Mouse (Mus musculus) E14TG2a.4 (cell line): ENCODE data around the gene Rcan3.

Experiments used
- H3K27me3 ChIP-seq: 2 replicates; pipeline ENCODE4 v1.6.1; 2014; ENCODE audit warnings: low read length, control low read depth; ENCODE audit not compliant: insufficient read depth
- H3K36me3 ChIP-seq: 2 replicates; pipeline ENCODE4 v1.6.1; 2014; ENCODE audit warnings: low read length, control low read depth; ENCODE audit not compliant: insufficient read depth
- H3K4me1 ChIP-seq: replicated peaks from 2 replicates; pipeline ENCODE4 v1.6.1; 2014; ENCODE audit warnings: low read depth, low read length, control low read depth
- H3K4me3 ChIP-seq: replicated peaks from 2 replicates; pipeline ENCODE4 v1.5.1; 2014; ENCODE audit warnings: mild to moderate bottlenecking, low read length
- H3K9me3 ChIP-seq: 2 replicates; pipeline ENCODE4 v1.6.1; 2014; ENCODE audit warnings: low read length, control low read depth
- CTCF ChIP-seq: conservative IDR thresholded peaks from 2 replicates; pipeline ENCODE4 v1.5.1; 2014; ENCODE audit warnings: low read length
- NANOG ChIP-seq: IDR thresholded peaks from 2 replicates; pipeline ENCODE4 v1.6.1; 2014; ENCODE audit warnings: borderline replicate concordance, low read length, mixed read lengths
- POU5F1 ChIP-seq: IDR thresholded peaks from 2 replicates; pipeline ENCODE4 v1.6.1; 2014; ENCODE audit warnings: low read length, borderline replicate concordance

Gene Rcan3

GRCm38 (mm10) chr4:135404048-135404447 lies 29.6 kb downstream of the Rcan3 start:
- Histone ChIP-seq H3K27me3 (peaks cover 4% of the 10 kb centered on the region; the same call in 1 of the 2 replicates), H3K36me3 (no peaks in the 10 kb centered on the region), H3K4me3 (no peak overlapping the region), H3K9me3 (no peaks in the 10 kb centered on the region), H3K4me1 (peaks cover 18% of the 10 kb centered on the region)
- TF ChIP-seq POU5F1, result no peak
- TF ChIP-seq CTCF, result no peak
- TF ChIP-seq NANOG, result no peak

GRCm38 (mm10) chr4:135401881-135402280 lies 31.8 kb downstream of the Rcan3 start:
- TF ChIP-seq CTCF, result no peak
- TF ChIP-seq NANOG, result no peak
- TF ChIP-seq POU5F1, result no peak

GRCm38 (mm10) chr4:135397991-135398390 lies 35.7 kb downstream of the Rcan3 start, which contains the start of gene Ncmap:
Gene Ncmap (minus strand): TSS chr4:135398227.
- Histone ChIP-seq H3K36me3 (no peaks in the 10 kb centered on the region), H3K9me3 (peaks cover under 1% of the 10 kb centered on the region), H3K27me3 (peaks cover 27% of the 10 kb centered on the region), H3K4me1 (peaks cover 40% of the 10 kb centered on the region), H3K4me3 (peak within 1 kb of the TSS; percentile 75)
- TF ChIP-seq NANOG, result no peak
- no peak for TF ChIP-seq CTCF
- TF ChIP-seq POU5F1, result no peak

More at GRCm38 (mm10) chr4:135401881-135402280, 31.8 kb downstream of the Rcan3 start:
- H3K4me1 ChIP-seq, result peaks cover 34% of the 10 kb centered on the region
- no peaks in the 10 kb centered on the region for H3K9me3 ChIP-seq
- H3K27me3 ChIP-seq, result peaks cover 23% of the 10 kb centered on the region
- no peaks in the 10 kb centered on the region for H3K36me3 ChIP-seq
- H3K4me3 ChIP-seq, result no peak overlapping the region

GRCm38 (mm10) chr4:135397551-135397950 lies 36.1 kb downstream of the Rcan3 start:
- Histone ChIP-seq H3K27me3 (peaks cover 27% of the 10 kb centered on the region), H3K36me3 (no peaks in the 10 kb centered on the region), H3K4me3 (peak overlapping the region; percentile 75), H3K4me1 (peaks cover 40% of the 10 kb centered on the region), H3K9me3 (peaks cover 5% of the 10 kb centered on the region)
- TF ChIP-seq CTCF (no peak), POU5F1 (no peak), NANOG (no peak)

- H3K27me3 ChIP-seq, result peaks cover 27% of the 10 kb centered on the region
- H3K36me3 ChIP-seq, result no peaks in the 10 kb centered on the region
- H3K4me1 ChIP-seq, result peaks cover 41% of the 10 kb centered on the region
- TF ChIP-seq CTCF (peak; percentile 23), POU5F1 (no peak), NANOG (no peak)
- peaks cover 7% of the 10 kb centered on the region for H3K9me3 ChIP-seq
- no peak overlapping the region for H3K4me3 ChIP-seq
Observed at GRCm38 (mm10) chr4:135396303-135396702, 37.4 kb downstream of the Rcan3 start.

- H3K9me3 ChIP-seq, result peaks cover 7% of the 10 kb centered on the region
- no peaks in the 10 kb centered on the region for H3K36me3 ChIP-seq
- peaks cover 27% of the 10 kb centered on the region for H3K27me3 ChIP-seq
- peaks cover 49% of the 10 kb centered on the region for H3K4me1 ChIP-seq
- H3K4me3 ChIP-seq, result no peak overlapping the region
- TF ChIP-seq POU5F1 (no peak), NANOG (no peak), CTCF (no peak)
Observed at GRCm38 (mm10) chr4:135395375-135395774, 38.3 kb downstream of the Rcan3 start.

- Histone ChIP-seq H3K9me3 (peaks cover 7% of the 10 kb centered on the region), H3K4me1 (peaks cover 56% of the 10 kb centered on the region), H3K4me3 (no peak overlapping the region), H3K27me3 (peaks cover 27% of the 10 kb centered on the region), H3K36me3 (no peaks in the 10 kb centered on the region)
- TF ChIP-seq CTCF, result no peak
- TF ChIP-seq NANOG, result no peak
- no peak for TF ChIP-seq POU5F1
Observed at GRCm38 (mm10) chr4:135394666-135395065, 39.0 kb downstream of the Rcan3 start.

- Histone ChIP-seq H3K36me3 (no peaks in the 10 kb centered on the region), H3K4me1 (peaks cover 59% of the 10 kb centered on the region), H3K4me3 (no peak overlapping the region), H3K27me3 (peaks cover 18% of the 10 kb centered on the region), H3K9me3 (peaks cover 7% of the 10 kb centered on the region)
- TF ChIP-seq NANOG (no peak), CTCF (no peak), POU5F1 (no peak)
Observed at GRCm38 (mm10) chr4:135393381-135393780, 40.3 kb downstream of the Rcan3 start.

- Histone ChIP-seq H3K27me3 (peaks cover 12% of the 10 kb centered on the region), H3K36me3 (no peaks in the 10 kb centered on the region), H3K4me3 (no peak overlapping the region), H3K4me1 (peaks cover 54% of the 10 kb centered on the region), H3K9me3 (peaks cover 7% of the 10 kb centered on the region)
- TF ChIP-seq POU5F1 (no peak), NANOG (no peak), CTCF (no peak)
Observed at GRCm38 (mm10) chr4:135392801-135393200, 40.9 kb downstream of the Rcan3 start.
